Mouse (Mus musculus) neural tube, embryonic 10.5 days (tissue): ENCODE results near the gene Rbck1.

Source experiments
- DNase-seq: peaks from one replicate; pipeline ENCODE4 v3.0.0-alpha.2; 2017; ENCODE audit warnings: low spot score; ENCODE audit errors: extremely low spot score

Rbck1 gene

DNA sequence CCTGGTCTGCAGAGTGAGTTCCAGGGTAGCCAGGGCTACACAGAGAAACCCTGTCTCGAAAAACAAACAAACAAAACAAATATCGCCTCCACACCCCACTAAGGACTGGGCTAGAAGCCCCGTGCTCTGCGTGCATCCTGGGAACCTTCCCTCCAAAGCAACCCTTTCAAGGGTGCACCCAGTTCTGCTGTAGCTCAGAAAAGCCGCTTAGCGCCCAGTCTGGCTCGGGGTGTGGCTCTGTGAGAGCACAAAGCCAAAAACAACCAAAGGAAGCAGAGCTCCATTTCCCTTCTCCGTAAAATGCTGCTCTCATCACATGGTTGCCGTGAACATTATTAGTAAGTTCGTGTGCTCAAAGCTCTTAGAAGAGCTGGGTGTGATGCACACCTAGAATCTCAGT, 11.9 kb upstream of the Rbck1 start:
- DNase-seq = no peak

DNA sequence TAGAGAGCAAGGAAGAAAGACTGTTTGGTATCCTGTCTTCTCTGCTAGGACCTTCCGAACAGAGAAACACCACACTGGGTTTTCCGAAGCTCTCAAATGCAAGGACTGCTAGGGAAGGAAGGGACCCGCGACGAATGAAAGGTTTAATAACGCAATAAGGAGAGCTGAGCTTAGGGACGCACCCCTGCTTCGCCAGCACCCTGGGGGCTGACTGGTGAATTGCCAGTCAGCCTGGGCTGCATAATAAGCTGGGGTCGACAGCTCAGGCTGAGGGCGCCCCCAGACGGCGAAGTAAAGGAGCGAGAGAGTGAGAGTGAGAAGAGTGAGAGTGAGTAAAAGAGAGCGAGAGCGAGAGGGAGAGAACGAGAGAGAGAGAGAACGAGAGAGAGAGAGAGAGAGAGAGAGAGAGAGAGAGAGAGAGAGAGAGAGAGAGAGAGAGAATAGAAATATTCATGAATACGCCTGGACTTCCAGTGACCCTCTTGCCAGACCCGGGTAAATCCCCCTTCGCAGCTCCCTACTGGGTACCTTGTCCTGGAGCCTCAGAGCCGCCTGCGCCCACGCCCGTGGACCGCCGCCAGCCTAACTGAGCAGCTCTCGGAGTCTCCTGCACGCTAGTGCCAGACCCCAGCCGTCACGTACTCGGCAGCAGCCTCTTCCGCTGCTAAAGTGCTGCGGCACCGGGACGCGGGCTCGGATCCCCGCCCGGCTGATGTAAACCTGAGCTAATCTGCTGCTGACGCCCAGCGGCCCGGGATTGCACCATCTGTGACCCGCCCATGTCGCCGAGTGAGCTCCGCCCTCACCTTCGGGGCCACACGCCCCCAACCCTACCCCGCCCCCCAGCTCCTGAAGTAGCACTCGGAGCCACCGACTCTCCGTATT, 11.1 kb upstream of the Rbck1 start, which contains the start of gene Trib3:
TSS of gene Trib3 (minus strand) at position 704 of the 885 bp plus-strand sequence.
- DNase-seq = peak; percentile 71

DNA sequence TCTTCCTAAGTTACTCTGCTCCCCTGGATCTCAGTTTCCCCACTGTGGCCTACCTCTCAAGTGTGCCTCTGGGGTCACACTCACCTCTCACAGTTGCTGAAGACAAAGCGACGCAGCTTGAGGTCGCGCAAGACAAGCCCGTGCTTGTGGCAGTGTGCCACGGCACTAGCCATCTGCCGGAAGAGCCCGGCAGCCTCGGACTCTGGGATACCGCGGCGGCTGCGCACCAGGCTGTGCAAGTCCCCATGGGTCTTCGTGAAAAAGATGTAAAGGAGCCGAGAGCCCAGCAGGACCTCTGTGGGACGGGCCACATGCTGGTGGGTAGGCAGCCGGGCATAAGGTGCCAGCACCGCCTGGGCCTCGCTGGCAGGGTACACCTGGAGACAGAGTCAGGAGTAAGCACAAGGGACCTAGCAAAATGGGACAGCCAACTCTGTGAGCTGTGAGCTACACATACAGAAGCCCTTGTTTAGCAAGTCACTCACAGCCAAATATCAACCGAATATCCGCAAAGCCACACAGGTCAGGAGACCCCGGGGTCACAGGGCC, 7.3 kb upstream of the Rbck1 start:
- no peak for DNase-seq

DNA sequence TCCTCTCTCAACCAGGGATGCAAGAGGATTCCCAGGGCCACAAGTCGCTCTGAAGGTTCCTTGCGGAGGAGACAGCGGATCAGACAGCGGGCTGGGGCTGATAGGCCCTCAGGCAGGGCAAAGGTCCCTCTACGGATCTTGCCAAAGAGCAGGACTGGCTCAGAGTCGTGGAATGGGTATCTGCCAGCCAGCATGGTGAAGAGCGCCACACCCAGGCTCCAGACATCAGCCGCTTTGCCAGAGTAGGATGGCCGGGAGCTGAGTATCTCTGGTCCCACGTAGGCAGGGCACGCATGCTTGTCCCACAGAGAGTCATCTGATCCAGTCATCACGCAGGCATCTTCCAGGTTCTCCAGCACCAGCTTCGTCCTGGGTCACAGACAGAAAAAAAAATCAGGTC, 5.9 kb upstream of the Rbck1 start:
- DNase-seq = no peak

DNA sequence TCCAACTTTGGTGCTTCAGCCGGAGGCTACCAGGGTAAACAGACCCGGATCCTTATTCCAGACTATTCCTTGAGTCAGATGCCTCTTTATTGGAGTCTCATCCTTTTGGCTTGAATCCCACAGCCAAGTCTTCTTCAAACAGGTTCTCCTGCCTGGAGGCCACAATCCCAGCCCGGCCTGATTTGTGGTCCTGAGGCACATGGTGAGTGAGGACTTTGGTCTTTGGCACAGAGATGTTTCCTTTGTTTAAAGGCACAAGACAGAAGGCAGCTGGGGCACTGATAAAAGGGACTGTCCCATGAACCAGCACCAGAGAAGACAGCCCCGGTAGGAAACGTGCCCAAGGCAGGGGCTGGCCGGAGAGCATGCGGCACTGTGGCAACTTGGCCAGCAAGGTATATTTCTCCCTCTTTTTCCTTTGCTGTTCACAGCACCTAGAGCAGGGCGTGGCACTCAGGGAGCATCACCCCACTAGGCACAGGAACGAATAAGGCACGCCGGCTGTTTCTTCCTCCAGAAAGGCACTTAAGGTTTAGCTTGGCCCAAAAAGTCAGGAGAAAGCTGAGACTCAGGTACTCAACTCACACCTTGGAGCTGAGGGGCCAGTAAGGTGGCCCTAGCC, 5.2 kb upstream of the Rbck1 start:
- DNase-seq = no peak

DNA sequence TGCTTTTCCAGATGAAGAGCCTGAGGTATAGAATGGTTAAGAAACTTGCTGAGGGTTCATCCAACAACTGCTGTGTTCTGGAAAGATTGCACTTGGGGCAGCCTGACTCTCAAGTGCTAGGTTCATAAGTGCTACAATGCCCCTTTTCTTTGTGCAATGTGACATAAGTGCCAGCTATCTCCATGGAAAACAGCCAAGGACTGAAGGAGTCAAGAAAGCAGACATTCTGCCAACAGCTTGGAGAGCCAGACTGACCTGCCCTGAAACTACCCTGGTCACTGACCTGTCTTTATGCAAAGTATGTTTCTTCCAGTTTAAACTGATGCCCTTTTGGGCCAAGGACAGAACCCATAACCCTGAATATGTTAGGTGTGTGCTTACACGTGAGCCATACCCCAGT, 4.4 kb upstream of the Rbck1 start:
- DNase-seq = no peak

DNA sequence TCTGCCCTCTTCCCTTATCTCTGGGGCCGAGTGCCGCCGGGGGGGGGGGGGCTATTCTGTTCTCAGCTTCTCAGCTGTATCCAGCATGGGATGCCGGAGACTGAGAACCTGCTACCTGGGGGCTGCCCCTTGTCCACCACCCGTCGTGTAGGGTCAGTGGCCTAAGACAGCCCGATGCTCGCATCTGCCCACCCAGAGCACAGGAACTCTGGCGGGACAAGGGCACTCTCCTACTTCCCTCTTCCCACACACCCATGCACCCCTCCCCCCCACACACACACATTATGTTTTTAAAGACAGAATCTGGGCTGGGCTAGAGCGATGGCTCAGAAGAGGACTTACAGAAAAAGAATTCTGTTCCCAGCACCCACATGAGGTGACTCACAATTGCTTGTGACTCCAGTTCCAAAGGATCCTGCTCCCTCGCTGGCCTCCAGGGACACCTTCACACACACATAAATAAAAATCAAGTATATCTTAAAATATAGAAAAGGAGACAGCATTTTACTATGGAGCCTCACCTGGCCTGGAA, 2.9 kb upstream of the Rbck1 start:
- DNase-seq = no peak

DNA sequence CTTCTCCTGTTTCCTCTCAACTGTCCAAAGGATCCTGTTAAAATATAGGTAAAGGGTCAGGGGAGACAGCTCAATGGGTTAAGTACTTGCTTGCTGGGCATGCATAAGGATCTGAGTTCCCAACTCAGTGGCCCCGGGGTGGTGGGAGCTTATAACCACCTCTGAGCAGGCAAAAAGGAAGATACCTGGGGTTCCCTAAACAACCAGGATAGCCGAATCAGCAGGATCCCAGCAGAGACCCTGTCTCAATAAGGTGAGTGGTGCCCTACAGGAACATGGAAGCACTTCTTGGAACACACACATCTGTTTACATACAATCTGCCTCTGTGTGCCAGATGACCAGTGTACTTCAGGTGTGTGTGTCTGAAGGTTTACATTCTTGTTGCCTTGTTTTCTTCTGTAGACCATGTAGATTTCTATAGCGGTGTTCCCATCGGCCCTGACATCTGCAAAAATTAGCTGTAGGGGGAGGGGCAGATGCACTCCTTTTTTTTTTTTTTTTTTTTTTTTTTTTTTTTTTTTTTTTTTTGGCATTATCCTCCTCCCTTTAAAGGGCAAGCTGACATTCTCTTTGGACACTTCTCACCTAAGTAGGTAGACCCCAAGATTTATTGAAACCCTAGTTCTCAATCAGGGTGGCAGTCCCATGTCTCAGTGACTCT, 1.0 kb upstream of the Rbck1 start:
- no peak for DNase-seq

DNA sequence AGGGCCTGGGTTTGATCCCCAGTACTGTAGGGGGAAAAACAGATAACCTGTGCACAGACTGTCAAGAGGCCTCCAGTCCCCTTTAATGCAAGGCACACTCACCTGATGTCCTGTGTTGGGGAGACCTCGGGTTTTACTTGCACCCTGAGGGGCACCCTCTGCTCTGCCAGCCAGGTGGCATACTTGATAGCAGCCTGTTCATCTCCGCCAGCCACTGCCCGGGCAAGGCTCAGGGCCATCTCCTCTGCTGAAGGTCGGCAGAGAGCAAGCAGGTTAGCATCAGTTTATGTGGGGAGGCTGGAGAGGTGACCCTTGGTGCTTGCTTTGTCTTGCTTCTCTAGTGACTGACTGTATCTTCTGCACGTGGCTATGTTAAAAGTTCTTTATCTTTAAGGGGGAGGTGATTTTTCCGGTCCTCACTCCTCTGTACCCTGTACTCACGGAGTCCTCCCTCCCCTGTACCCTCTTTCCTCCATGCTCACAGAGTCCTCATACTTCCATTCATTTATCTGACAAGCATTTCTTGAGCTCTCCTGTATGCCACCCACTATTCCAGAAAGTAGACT, 1.5 kb downstream of the Rbck1 start:
- no peak for DNase-seq

DNA sequence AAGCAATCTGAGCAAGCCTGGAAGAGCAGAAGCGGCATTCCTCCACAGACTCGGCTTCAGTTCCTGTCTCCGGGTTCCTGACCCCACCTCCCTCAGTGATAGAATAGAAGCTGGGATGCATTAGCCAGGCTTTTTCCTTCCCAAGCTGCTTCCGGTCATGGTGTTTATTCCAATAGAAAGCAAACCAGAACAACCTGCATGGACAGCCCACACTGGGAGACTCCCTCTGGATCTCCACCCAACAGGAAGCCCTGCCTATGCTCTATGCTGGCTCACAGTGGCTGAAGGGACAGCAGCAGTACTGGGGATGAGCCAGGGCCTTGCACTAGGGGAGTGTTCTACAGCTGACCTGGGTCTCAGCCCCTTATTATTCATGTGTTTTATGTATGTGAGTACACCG, 4.5 kb downstream of the Rbck1 start:
- DNase-seq = no peak

DNA sequence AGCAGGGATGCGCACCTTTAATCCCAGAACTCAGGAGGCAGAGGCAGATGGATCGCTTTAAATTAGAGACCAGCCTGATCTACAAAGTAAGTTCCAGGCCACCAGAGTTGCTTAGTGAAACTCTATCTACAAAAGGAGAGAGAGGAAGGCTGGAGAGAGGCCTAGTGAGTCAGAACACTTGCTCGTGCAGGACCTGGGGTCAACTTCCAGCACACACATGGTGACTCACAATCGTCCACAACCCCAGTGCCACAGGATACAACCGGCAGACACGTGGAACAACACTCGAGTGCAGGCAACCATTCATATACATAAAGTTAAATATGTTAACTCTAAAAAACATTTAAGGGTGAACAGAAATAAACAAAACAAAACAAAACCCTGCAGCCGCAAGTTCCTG, 5.8 kb downstream of the Rbck1 start:
- DNase-seq = no peak

DNA sequence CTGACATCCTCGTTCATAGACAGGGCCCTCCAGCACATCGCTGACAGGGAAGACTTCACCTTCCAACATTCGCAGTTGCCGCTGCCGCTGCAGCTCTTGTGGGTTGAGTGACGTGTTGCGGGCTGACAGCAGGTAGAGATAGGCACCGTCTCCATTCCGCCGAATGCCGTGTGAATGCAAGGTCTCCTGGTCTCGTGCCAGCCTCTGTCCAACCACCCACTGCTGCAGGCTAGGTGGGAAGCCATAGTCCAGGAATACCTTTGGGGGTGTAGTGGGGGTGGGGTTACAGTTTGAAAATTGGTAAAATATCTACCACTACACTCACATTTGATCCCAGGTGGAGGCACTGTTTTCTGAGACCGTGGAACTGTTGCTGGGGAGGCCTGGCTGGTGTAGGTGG, 6.3 kb downstream of the Rbck1 start:
- DNase-seq = no peak

DNA sequence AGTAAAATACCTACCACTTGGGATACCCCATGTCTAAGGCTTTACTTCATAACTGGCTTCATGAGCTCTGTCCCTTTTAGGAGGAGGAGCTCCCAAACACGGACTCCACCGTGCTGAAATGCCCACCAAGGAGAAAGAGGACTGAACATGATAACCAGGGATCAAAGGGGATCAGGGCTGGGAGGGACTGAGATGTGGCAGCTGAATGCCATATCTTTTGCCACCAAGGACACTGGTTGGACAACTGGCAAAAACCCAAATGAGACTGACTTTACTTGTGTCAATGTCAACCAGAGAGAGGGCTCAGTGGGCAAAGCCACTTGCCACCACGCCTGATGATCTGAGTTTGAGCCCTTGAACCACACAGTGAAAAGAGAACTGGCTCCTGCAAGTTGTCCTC, 7.6 kb downstream of the Rbck1 start:
- DNase-seq = no peak

DNA sequence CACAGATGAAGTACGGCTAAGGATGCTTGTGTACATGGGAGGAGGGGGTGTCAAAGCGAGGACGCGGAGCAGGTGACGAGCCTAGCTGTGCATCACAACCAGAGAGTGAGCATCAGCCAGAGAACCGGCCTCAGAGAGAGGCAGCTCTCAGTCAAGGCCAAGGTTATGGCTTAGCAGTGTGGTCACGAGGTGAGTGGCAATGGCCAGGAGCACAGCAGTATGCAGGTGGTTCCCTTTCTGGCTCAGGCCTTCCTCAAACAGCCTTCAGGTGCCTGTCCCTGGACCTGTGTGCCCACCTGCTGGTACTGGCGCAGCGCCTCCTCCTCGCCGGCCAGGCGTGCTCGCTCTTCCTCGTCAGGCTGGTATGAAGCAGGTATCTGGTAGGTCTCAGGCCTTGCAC, 8.5 kb downstream of the Rbck1 start:
- no peak for DNase-seq

DNA sequence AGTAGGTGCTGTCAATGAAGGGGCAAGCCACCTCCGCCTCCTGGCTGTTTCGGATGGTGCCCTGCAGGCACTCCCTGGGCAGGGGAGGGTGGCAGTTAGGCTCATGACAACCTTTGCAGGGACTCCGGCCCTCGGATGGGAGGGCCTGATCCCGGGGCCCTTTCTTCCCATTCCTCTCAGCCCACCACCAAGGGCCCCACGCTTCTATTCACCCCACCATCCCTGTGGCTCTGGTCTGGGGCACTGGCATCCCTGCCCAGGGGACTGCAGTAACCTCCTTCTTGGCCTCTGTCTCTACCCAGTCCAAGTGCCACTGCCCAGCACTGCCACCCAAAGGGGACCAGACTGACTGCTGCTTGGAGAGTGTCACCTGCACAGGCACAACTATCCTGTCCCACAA, 10.3 kb downstream of the Rbck1 start:
- no peak for DNase-seq

DNA sequence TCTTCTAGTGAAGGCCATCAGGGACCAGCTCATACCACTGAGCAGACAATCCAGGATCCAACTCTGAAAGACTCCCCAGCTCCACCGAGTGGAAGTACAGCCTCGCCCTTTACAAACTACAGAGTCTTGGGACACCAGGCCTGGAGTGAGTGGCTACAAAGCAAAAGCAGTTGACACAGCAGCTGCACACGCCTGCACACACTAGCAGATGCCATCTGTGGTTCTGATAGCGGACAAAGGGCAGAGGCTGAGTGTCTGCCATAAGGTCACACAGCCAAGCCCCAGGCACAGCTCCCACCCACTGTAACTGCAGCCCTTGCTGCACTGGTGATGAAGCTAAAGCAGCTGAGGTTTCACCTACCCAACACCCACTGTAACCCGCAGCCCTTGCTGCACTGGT, 10.9 kb downstream of the Rbck1 start:
- no peak for DNase-seq

DNA sequence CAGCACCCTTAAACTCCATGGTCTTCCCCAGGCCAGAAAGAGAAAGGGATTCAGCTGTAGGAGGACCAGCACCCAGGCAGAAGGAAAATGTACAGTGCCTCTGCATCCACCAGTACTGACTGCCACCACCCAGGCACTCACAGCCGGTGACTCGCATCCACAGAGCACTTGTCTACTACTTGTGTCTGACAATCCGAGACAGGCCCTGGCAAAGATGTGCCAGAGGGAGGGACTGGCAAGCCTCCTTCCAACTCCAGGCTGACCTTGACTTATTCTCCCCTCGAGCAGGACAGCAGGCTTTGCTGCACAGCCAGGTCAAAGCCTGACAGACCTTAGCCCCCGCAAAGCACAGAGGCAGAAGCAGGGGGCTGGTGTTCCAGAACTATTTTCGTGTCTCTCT, 15.4 kb downstream of the Rbck1 start:
- no peak for DNase-seq

DNA sequence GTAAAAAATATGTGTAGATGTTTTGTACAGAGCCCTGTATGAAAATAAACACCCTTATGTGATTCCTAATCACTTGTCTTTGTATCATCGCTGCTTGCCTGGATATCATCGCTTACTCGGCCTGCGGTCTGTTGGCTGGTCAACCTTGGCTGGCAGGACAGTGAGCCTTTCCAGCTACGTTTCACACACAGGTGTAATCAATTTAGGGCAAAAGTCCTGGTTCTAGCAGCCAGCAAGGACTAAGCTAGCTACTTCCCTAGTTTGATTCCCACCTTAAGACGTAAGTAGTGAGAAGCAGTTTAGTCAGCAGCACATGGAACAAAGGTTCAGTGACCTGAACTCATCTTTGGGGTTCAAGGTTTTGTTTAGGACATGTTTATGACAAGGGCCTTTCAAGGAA, 18.5 kb downstream of the Rbck1 start:
- DNase-seq = no peak

DNA sequence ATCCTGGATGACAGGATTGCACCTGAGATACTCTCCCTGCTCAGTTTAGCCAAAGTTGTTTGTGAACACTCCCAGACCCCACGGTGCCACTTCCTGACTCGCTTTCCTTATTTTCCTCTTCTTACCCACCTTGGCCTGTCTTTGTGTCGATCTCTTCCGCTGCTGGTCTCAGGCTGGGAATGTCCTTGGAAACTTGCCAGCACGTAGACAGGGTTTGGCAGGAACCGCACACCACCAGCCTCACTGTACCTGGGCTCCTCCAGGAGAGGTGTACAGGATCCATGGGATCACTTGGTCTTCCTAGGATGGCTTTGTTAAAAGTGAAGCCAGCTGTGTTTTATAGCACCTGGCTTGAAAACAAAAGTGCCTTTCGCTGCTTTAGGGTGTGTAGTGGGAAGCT, 19.5 kb downstream of the Rbck1 start:
- DNase-seq = no peak

DNA sequence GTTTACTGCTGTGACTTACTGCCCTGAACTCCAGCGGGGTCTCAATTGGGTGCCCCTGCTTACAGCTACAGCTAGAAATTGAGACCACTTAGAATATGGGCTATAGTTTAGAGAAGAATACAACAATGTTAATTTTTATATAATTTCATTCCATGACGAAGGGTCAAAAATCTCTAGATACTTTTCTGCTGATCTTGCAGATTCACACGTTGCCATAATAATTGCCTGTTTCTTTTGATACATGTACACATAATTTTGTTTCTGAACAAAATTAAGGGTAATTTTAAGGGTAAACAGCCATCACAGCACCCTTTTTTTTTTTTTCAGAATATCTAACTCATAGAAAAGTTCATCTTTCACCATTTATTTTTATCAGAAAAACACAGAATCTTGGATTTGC, 25.3 kb downstream of the Rbck1 start:
- DNase-seq = no peak

DNA sequence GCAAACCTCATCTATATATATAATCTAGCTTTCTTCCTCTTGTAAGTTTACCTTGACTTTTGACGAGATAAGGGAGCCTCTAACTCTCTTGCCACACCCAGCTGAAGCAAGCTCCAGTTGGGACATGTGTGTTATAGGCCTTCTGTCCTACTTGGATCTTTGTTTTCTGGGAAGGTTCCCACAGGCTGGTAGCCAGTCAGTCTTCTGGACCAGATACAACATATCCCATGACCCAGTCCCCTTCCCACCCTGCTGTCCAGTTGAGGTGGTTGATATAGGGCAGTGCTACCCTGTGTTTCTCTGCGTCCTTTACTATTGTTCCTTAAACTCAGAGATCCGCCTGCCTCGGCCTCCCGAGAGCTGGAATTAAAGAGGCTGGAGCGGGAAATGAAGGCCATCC, 27.0 kb downstream of the Rbck1 start:
- DNase-seq = no peak

DNA sequence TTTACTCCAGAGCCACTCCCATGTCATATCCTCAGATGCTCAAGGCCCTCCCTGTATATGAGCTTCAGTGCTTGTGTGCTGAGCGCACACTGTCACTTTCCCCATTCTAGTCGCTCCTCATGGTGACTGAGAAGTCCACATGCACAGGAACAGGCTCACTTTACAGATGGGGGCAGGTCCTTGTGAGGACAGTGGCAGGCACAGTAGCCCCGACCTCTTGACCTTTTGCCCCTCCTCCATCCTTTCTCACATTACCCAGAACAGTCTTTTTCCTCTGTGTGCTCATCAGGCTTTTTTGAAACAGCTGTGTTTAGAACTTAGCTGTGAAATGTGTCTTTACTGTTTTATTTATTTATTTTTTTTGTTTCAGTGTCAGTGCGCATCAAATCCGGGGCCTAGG, 28.7 kb downstream of the Rbck1 start:
- no peak for DNase-seq
